Mouse (Mus musculus) left cerebral cortex, adult 2 months (tissue): ENCODE results near the gene Gcc2. TPM values are rescaled to one million over a fixed set of nuclear protein-coding genes. Genes with fewer than 3 reads are reported as not detected.
"Not testable (repeated sequence)": the region's sequence is repeated elsewhere in the genome, so short reads cannot be mapped to it uniquely, and the experiment has no call there.

Experiments
- DNase-seq, 2 experiments: peaks; one replicate each; pipeline ENCODE4 v3.0.0; 2021 to 2022; ENCODE audit warnings: low spot score in 2 of 2, mixed read lengths in 1 of 2; ENCODE audit errors: extremely low spot score in 1 of 2
- H3K27ac ChIP-seq: fragments of 200-600 bp; 2 replicates; pipeline ENCODE4 v1.8.1; 2022
- H3K4me3 ChIP-seq: fragments of 200-600 bp; 2 replicates; pipeline ENCODE4 v1.8.1; 2022
- CTCF ChIP-seq: fragments of 200-600 bp; IDR thresholded peaks from 2 replicates; pipeline ENCODE4 v1.8.1; 2022; ENCODE audit warnings: antibody characterized with exemption, mild to moderate bottlenecking, moderate library complexity
- intact Hi-C: fragments of 180-260 bp; cut with DNase I; formaldehyde crosslinking; loops from one replicate; pipeline ENCODE4 v1.15.1; 2025
- total RNA-seq, 2 experiments: library from RNA; stranded (reverse); gene quantifications; 2 replicates each; pipeline ENCODE4 v1.2.3; 2021

The Gcc2 gene
- total RNA-seq, 2 experiments from 2014 or later: 86.5 to 104 TPM

- Histone ChIP-seq H3K27ac (no peak overlapping the region), H3K4me3 (no peak overlapping the region)
- intact Hi-C loops: no loop called here
- TF ChIP-seq CTCF: no peak
- no peak for DNase-seq
These were observed 55.5 kb downstream of the Gcc2 start for GRCm38 (mm10) chr10:58310791-58311190.

DNA sequence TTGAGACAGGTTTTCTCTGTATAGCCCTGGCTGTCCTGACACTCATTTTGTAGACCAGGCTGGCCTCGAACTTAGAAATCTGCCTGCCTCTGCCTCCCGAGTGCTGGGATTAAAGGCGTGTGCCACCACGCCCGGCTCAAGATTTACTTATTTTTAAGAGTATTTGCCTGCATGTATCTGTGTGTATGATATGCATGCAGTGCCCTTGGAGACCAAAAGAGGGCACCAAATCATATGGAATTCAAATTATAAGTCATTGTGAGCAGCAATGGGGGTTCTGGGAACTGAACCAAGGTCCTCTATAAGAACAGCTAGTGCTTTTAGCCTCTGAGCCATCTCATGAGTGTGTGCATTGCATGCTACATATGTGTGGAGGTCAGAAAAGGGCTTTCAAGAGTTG, 57.6 kb downstream of the Gcc2 start:
- peak; percentile 25 for TF ChIP-seq CTCF
- intact Hi-C loops: no loop called here
- no peak for DNase-seq
- H3K4me3 ChIP-seq: no peak overlapping the region
- no peak overlapping the region for H3K27ac ChIP-seq

DNA sequence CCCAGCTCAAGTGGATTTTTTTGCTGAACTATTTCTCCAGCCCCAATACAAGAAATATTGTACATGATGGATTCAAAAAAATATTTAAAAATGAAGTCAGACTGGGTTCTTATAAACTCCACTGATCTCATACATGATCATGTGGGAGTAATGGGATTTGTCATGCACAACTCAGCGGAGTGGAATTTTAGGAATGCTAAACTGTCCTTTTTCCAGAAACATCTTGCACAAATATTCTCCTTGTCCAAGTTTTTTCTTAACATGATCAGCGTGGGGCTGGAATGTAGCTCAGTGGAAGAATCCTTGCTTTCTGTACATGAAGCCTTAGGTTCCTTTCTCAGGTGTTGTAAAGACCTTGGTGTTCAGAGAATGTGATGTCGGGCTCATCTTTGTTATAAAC, 65.6 kb downstream of the Gcc2 start:
- DNase-seq: no peak
- intact Hi-C loops: no loop called here
- no peak for TF ChIP-seq CTCF
- Histone ChIP-seq H3K4me3 (no peak overlapping the region), H3K27ac (no peak overlapping the region)

DNA sequence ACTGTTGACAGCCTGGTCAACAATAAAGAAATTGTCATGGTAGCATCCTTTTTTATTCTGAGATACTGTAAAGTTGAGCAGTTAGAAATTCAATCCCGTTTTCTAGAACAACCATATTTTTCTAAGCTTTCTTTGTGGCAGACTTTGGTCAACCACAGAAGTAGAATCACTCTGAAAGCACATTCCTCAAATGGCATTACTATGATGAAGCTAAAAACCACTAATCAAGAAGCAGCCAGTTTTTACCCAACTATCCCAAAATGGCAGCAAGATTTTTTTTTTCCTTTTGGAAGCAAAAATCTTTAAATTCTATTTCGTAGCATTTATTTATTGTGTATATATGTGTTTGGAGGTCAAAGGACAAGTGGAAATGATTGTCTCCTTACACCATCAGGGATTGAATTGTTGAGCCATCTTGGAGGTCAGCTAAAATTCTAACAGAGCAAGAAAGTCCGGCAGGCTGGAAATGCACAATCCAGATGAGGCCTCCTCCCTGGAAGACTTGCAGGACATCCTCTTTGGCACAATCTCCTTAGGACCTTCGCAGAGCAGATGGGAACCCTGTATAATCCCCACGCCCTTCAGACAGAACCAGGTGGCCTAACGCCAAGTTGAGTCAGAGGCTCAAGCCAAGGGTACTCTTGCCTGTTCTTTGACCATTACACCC, 67.2 kb downstream of the Gcc2 start:
- DNase-seq: no peak
- H3K4me3 ChIP-seq: peak overlapping the region; percentile 94
- TF ChIP-seq CTCF: no peak
- intact Hi-C loops: no loop called here
- H3K27ac ChIP-seq: peak overlapping the region; percentile 72

DNA sequence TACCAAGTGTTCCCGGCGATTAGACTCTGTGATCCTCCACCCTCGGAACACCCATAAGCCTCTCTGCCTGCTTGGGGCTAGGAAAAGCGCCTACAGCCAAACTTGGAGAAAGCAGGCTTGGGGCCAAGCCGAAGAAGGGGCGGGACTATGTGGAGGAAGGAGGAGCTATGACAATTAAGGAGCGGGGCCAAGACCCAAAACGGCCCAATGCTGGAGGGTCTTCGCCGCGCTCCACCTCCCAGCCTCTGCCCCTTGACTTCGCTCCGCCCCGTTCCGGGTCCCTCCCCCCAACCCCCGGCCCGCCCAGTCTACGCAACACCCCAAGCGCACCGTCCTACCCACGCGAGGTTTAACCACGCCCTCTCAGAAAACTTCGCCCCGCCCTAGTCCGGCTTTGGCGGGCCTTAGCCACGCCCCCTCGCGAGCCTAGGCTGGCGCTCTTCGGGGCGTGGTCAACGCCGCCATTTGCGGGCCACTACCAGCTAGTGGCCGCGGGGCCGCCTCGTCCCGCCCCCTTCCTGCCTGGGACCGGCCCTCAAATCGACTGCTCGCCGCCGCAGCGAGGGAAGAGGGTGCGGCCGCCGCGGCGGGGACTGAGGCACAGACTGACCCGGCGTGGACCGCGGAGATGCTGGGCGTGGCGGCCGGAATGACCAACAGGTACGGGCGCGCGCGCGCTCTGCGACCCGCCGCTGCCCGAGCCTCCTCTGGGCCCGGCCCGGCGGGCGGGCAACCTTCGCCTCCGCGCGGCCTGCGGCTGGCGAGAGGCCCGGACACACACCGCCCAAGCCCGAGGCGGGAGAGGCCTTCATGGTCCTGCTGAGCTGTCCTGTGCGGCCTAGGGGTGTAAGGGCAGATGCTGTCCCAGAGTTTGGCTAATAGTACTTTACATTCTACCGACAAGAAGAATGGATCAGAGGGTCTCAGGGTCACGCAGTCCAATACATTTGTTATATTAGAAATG, 68.0 kb downstream of the Gcc2 start, which contains the start of gene Lims1:
TSS of gene Lims1 (plus strand) at position 439 of the 964 bp plus-strand sequence.
- H3K4me3 ChIP-seq: peak within 1 kb of the TSS; percentile 94
- intact Hi-C loops: no loop called here
- H3K27ac ChIP-seq: peak within 1 kb of the TSS; percentile 72
- peak; percentile 96 for DNase-seq
- TF ChIP-seq CTCF: no peak; the same call in none of the 2 replicates

- Histone ChIP-seq H3K27ac (no peak overlapping the region), H3K4me3 (no peak overlapping the region)
- DNase-seq: no peak
- no peak for TF ChIP-seq CTCF
- intact Hi-C loops: no loop called here
These were observed 71.0 kb downstream of the Gcc2 start for GRCm38 (mm10) chr10:58326271-58326670.

- intact Hi-C loops, DNase-seq, H3K27ac ChIP-seq, H3K4me3 ChIP-seq: not testable (repeated sequence)
These were observed 72.5 kb downstream of the Gcc2 start for GRCm38 (mm10) chr10:58327836-58328235.

GRCm38 (mm10) chr10:58328517-58329108, 73.3 kb downstream of the Gcc2 start:
- intact Hi-C loops: no loop called here
- H3K4me3 ChIP-seq: no peak overlapping the region
- TF ChIP-seq CTCF: no peak

DNA sequence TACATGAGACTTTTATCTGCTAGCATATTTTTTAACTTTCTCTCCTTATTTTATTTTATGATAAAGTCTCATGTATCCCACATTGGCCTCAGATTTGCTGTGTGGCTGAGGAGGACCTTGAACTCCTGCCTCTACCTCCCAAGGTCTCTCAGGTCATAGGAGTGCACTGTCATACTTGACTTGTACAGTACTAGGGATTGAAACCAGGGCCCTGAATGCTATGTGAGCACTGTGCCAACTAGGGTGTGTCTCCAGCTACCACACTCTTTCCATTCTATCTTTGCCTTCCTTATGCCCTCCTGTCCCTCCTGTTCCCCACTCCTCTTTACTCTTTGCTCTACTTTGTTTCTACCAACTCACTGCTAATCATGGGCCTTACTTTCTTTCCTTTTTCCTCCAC, 75.3 kb downstream of the Gcc2 start:
- intact Hi-C loops: no loop called here
- no peak overlapping the region for H3K27ac ChIP-seq
- TF ChIP-seq CTCF: no peak
- no peak for DNase-seq
- H3K4me3 ChIP-seq: no peak overlapping the region

More at GRCm38 (mm10) chr10:58328517-58329108, 73.3 kb downstream of the Gcc2 start:
- H3K27ac ChIP-seq: no peak overlapping the region
- no peak for DNase-seq

DNA sequence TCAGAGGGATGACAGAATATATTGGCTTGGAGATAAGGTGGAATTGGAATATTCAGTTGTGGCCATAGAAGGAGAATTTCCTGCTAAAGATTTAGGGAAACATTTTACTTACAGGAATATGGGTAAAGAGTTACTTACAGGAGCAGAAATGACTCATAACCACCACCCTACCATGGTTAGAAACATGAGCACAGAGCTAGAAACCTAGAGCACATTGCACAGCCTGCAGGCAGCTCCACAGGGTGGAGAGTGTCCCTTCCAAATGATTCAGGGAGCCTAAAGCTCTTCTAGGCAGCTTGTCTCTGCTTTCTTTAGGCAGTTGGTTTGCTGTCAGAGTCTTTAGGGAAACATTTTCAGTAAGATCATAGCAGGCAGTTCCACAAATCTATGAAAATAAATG, 76.4 kb downstream of the Gcc2 start:
- DNase-seq: no peak
- no peak for TF ChIP-seq CTCF
- intact Hi-C loops: no loop called here

DNA sequence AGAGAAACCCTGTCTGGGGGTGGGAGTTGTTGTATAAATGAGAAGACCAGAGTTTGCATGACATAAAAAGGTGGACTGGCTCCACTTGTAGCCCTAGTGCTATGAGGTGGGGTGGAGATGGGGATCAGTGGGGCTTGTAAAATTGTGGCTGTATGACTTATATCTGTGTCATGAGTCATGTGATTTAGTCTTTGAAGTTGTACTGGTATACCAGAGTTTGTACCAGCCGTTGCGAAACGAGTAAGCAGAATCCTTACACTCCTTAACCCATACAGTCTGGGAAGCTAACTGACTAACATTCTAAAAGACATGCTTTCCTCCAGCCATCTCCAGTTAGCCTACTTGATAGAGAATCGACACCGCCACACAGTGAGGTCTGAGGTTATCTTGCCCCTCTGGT, 78.1 kb downstream of the Gcc2 start:
- no peak overlapping the region for H3K4me3 ChIP-seq
- intact Hi-C loops: no loop called here
- no peak overlapping the region for H3K27ac ChIP-seq
- no peak for TF ChIP-seq CTCF
- DNase-seq: no peak

More for the DNA sequence above, 76.4 kb downstream of the Gcc2 start:
- H3K4me3 ChIP-seq: no peak overlapping the region
- H3K27ac ChIP-seq: peak overlapping the region; percentile 13

- Histone ChIP-seq H3K27ac (no peak overlapping the region), H3K4me3 (no peak overlapping the region)
- no peak for TF ChIP-seq CTCF
- DNase-seq: no peak
- intact Hi-C loops: no loop called here
These were observed 80.9 kb downstream of the Gcc2 start for GRCm38 (mm10) chr10:58336156-58336555.

- intact Hi-C loops, H3K27ac ChIP-seq, DNase-seq, H3K4me3 ChIP-seq: not testable (repeated sequence)
These were observed 81.8 kb downstream of the Gcc2 start for GRCm38 (mm10) chr10:58337091-58337490.
